Mouse (Mus musculus) frontal cortex, adult 2 months (tissue): ENCODE data around the gene Krtcap3. TPM values are rescaled to one million over a fixed set of nuclear protein-coding genes. Genes with fewer than 3 reads are reported as not detected.
A peak's percentile ranks its signal among the peaks of the same experiment; 100 is the strongest.
"Not testable (repeated sequence)": the region's sequence is repeated elsewhere in the genome, so short reads cannot be mapped to it uniquely, and the experiment has no call there.

Experiments
- DNase-seq, 2 experiments: peaks; one replicate each; pipeline ENCODE4 v3.0.0; 2022; ENCODE audit warnings: low spot score in 1 of 2; ENCODE audit errors: extremely low spot score in 1 of 2
- polyA plus RNA-seq: library from polyadenylated mRNA; depleted of rRNA; stranded (reverse); fragments of >200 nt; gene quantifications from 2 replicates; pipeline ENCODE4 v1.2.3, GENCODE M21; 2012; rRNA removed

Gene Krtcap3
- polyA plus RNA-seq: 3.0 and 3.2 TPM in 2 replicates

GRCm38 (mm10) chr5:31251541-31252101 is at the start of gene Krtcap3:
Krtcap3 (plus strand) TSS chr5:31251691.
- DNase-seq: peak in 1 of 2 experiments; percentile 20

GRCm38 (mm10) chr5:31201742-31202590 is 49.5 kb upstream of the Krtcap3 start, which contains the start of gene Zfp513:
Zfp513 (minus strand) TSS chr5:31202303.
- DNase-seq: peak; percentile 98 to 99

- DNase-seq: no peak
Observed at GRCm38 (mm10) chr5:31202933-31203332, 48.6 kb upstream of the Krtcap3 start.

GRCm38 (mm10) chr5:31203866-31204265 is 47.6 kb upstream of the Krtcap3 start:
- no peak for DNase-seq

- no peak for DNase-seq
Observed at GRCm38 (mm10) chr5:31204421-31204820, 47.1 kb upstream of the Krtcap3 start.

- not testable (repeated sequence) for DNase-seq
Observed at GRCm38 (mm10) chr5:31216554-31216953, 34.9 kb upstream of the Krtcap3 start.

- no peak for DNase-seq
Observed at GRCm38 (mm10) chr5:31218294-31218693, 33.2 kb upstream of the Krtcap3 start.

GRCm38 (mm10) chr5:31219070-31219469 is 32.4 kb upstream of the Krtcap3 start:
- no peak for DNase-seq

- DNase-seq: no peak
Observed at GRCm38 (mm10) chr5:31219474-31219873, 32.0 kb upstream of the Krtcap3 start.

- peak in 1 of 2 experiments; percentile 50 for DNase-seq
Observed at GRCm38 (mm10) chr5:31219911-31220447, 31.5 kb upstream of the Krtcap3 start.

GRCm38 (mm10) chr5:31220448-31221303 is 30.8 kb upstream of the Krtcap3 start, which contains the start of gene Ppm1g:
Ppm1g (minus strand) TSS chr5:31220687.
- peak; percentile 87 to 96 for DNase-seq

- no peak for DNase-seq
Observed at GRCm38 (mm10) chr5:31221304-31221945, 30.1 kb upstream of the Krtcap3 start.

GRCm38 (mm10) chr5:31222696-31223095 is 28.8 kb upstream of the Krtcap3 start:
- DNase-seq: no peak

GRCm38 (mm10) chr5:31226641-31227040 is 24.9 kb upstream of the Krtcap3 start:
- no peak for DNase-seq

GRCm38 (mm10) chr5:31240637-31241521 is 10.6 kb upstream of the Krtcap3 start, which contains the start of the genes Nrbp1 and Gm9970:
Nrbp1 (plus strand) TSS chr5:31240864.
Gm9970 (minus strand) TSS chr5:31241232.
- DNase-seq: peak; percentile 91 to 95

GRCm38 (mm10) chr5:31241522-31242034 is 9.9 kb upstream of the Krtcap3 start:
- no peak for DNase-seq

- DNase-seq: no peak
Observed at GRCm38 (mm10) chr5:31242191-31242590, 9.3 kb upstream of the Krtcap3 start.

- DNase-seq: no peak
Observed at GRCm38 (mm10) chr5:31250716-31251115, 775 bp upstream of the Krtcap3 start.

- no peak for DNase-seq
Observed at GRCm38 (mm10) chr5:31252151-31252550, 660 bp downstream of the Krtcap3 start.
